Mouse (Mus musculus) ES-Bruce4 (cell line): ENCODE data around the gene Tnfaip8l2. TPM values are rescaled to one million over a fixed set of nuclear protein-coding genes. Genes with fewer than 3 reads are reported as not detected.

Source experiments
- H3K27ac ChIP-seq: 2 replicates; pipeline ENCODE4 v1.5.1; 2012; ENCODE audit warnings: low read length, inconsistent platforms; ENCODE audit not compliant: insufficient read depth
- H3K27me3 ChIP-seq: 2 replicates; pipeline ENCODE4 v1.6.1; 2012; ENCODE audit warnings: mild to moderate bottlenecking, low read length, inconsistent platforms; ENCODE audit not compliant: control insufficient read depth, poor library complexity, insufficient read depth, severe bottlenecking
- H3K36me3 ChIP-seq: 2 replicates; pipeline ENCODE4 v1.6.1; 2012; ENCODE audit warnings: inconsistent platforms, mild to moderate bottlenecking, low read length, moderate library complexity; ENCODE audit not compliant: control insufficient read depth, poor library complexity, insufficient read depth, severe bottlenecking
- H3K4me1 ChIP-seq: one replicate; pipeline ENCODE4 v1.8.1; 2011; ENCODE audit warnings: low read length; ENCODE audit not compliant: control insufficient read depth, insufficient read depth
- H3K4me3 ChIP-seq: 2 replicates; pipeline ENCODE4 v1.5.1; 2011; ENCODE audit warnings: low read depth, mild to moderate bottlenecking, low read length
- H3K9ac ChIP-seq: 2 replicates; pipeline ENCODE4 v1.6.1; 2012; ENCODE audit warnings: low read depth, mild to moderate bottlenecking, inconsistent platforms; ENCODE audit not compliant: poor library complexity, severe bottlenecking
- H3K9me3 ChIP-seq: replicated peaks from 2 replicates; pipeline ENCODE4 v1.6.1; 2012; ENCODE audit warnings: mild to moderate bottlenecking, low read length, inconsistent platforms; ENCODE audit not compliant: control insufficient read depth, poor library complexity, insufficient read depth, severe bottlenecking
- CTCF ChIP-seq: IDR thresholded peaks from one replicate; pipeline ENCODE4 v1.8.1; 2011; ENCODE audit warnings: low read depth, low read length
- EP300 ChIP-seq: IDR thresholded peaks from 2 replicates; pipeline ENCODE4 v1.6.1; 2011; ENCODE audit warnings: low read depth, low read length; ENCODE audit not compliant: insufficient read depth
- POLR2A ChIP-seq: IDR thresholded peaks from one replicate; pipeline ENCODE4 v1.8.1; 2011; ENCODE audit warnings: low read length; ENCODE audit not compliant: insufficient read depth
- polyA plus RNA-seq: library from polyadenylated mRNA; stranded (reverse); fragments of >200 nt; gene quantifications from 2 replicates; pipeline ENCODE4 v1.2.4, GENCODE M21; 2011; ENCODE audit warnings: low read depth; ENCODE audit not compliant: missing spikeins, insufficient read depth, insufficient read length

Tnfaip8l2 gene
- polyA plus RNA-seq, 1 experiment, result not detected

DNA sequence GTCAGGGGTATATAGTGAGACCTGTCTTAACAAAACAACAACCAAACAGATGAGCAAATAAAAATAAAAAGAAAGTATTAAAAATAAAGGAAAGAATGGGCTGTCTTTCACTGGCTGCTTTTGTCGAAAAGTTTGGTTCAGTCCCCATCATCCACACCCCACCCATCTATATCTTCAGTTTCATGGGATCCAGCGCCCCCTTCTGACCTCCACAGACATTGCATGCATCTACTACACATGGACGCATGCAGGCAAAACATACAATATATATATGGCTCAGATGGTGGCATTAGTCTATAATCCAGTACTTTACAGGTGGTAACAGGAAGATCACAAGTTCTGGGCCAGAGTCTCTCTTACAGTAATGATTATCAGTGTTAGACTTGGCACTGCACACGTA, 11.7 kb upstream of the Tnfaip8l2 start:
- peaks cover 2% of the 10 kb centered on the region for H3K4me1 ChIP-seq
- no peak overlapping the region for H3K4me3 ChIP-seq
- no peaks in the 10 kb centered on the region for H3K9me3 ChIP-seq
- H3K27me3 ChIP-seq, result no peaks in the 10 kb centered on the region
- no peaks in the 10 kb centered on the region for H3K36me3 ChIP-seq
- no peak for TF ChIP-seq EP300
- no peak for TF ChIP-seq POLR2A
- TF ChIP-seq CTCF, result peak; percentile 64
- H3K27ac ChIP-seq, result 0 out of 2 replicates have a peak overlapping the region, but pooled peaks have one; percentile 7
- H3K9ac ChIP-seq, result peak overlapping the region; percentile 12; the same call in 1 of the 2 replicates

DNA sequence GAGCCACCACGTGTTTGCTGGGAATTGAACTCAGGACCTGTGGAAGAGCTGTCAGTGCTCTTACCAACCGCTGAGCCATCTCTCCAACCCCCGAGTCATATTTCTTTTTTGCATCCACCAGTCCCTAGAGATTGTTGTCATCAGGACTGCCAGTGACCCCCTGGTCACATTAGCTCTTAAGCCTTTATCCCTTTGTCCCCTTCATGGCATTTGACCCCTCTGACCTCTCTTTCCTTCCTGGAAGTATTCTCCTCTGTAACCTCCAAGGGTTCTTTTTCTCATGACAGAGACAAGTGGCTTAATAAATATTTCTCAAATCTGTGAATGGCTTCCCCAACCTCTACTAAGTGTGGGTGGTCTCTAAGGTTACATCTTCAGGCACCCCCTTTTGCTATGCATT, 5.8 kb upstream of the Tnfaip8l2 start:
- no peaks in the 10 kb centered on the region for H3K9me3 ChIP-seq
- H3K9ac ChIP-seq, result no peak overlapping the region
- no peaks in the 10 kb centered on the region for H3K36me3 ChIP-seq
- H3K4me3 ChIP-seq, result no peak overlapping the region
- no peaks in the 10 kb centered on the region for H3K27me3 ChIP-seq
- TF ChIP-seq CTCF (no peak), POLR2A (no peak), EP300 (no peak)
- H3K4me1 ChIP-seq, result no peaks in the 10 kb centered on the region
- H3K27ac ChIP-seq, result no peak overlapping the region

DNA sequence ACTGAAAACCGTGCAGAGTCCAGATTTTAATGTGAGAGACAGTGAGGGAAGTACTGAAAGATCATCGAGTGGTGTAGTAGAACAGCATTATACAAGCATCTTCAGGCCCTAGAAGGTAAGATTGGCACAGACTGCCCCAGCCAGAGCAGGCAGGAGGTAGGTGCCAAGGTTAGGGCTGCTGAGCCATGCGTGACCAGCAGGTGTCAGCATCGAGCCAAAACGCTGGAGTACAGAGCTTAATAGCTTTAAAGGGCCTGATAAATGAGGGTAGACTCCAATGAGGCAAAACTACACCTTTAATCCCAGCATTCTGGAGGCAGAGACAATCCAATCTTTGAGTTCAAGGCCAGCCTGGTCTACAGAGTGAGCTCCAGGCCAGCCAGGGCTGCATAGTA, 454 bp upstream of the Tnfaip8l2 start:
- Histone ChIP-seq H3K36me3 (no peaks in the 10 kb centered on the region), H3K9ac (no peak overlapping the region), H3K27ac (no peak overlapping the region), H3K9me3 (no peaks in the 10 kb centered on the region), H3K27me3 (no peaks in the 10 kb centered on the region), H3K4me3 (no peak overlapping the region), H3K4me1 (peaks cover 2% of the 10 kb centered on the region)
- TF ChIP-seq CTCF (peak; percentile 97), POLR2A (no peak)

DNA sequence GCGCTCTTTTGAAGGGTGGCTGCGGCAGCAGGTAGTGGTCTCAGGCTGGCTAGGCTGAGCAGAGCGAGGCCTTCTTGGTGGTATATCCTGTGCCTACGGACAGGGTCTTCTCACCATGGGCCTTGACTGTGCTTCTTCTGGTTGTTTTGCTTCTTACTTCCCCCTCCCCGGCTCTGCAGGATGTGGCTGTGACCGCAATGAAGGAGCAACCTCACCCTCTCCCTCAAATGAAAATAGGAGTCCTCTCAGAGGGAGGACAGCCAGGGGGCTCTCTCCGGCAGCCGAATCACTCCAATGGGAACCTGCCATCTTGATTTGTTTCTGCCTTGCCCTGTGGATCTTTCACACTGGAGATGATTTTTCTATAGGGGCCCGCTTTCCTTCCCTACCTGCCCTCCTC, 686 bp downstream of the Tnfaip8l2 start:
- H3K9ac ChIP-seq, result no peak overlapping the region
- no peak overlapping the region for H3K27ac ChIP-seq
- no peaks in the 10 kb centered on the region for H3K36me3 ChIP-seq
- no peaks in the 10 kb centered on the region for H3K27me3 ChIP-seq
- H3K4me1 ChIP-seq, result peaks cover 2% of the 10 kb centered on the region
- no peaks in the 10 kb centered on the region for H3K9me3 ChIP-seq
- H3K4me3 ChIP-seq, result no peak overlapping the region
- no peak for TF ChIP-seq POLR2A
- no peak for TF ChIP-seq EP300
- no peak for TF ChIP-seq CTCF

DNA sequence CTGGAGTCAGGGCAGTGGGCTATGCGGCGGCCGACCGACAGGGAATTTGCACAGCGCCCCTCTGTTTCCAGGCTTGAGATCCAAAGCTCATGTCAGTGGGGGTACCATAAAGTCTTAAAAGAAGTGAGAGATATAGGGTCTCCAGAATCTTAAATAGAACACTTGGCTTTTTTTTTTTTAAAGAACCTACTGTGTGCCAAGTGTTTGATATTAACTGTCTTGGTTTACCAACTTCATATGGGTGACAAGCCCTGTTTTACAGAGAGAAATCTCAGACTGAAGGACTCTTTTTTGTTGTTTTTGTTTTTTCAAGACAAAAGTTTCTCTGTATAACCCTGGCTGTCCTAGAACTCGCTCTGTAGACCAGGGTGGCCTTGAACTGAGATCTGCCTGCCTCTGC, 1.4 kb downstream of the Tnfaip8l2 start:
- no peaks in the 10 kb centered on the region for H3K27me3 ChIP-seq
- no peak for TF ChIP-seq EP300
- no peak for TF ChIP-seq CTCF
- no peak for TF ChIP-seq POLR2A
- H3K9ac ChIP-seq, result peak overlapping the region; percentile 19; the same call in 1 of the 2 replicates
- no peak overlapping the region for H3K27ac ChIP-seq
- peaks cover 2% of the 10 kb centered on the region for H3K4me1 ChIP-seq
- peak overlapping the region; percentile 32 for H3K4me3 ChIP-seq
- no peaks in the 10 kb centered on the region for H3K36me3 ChIP-seq
- H3K9me3 ChIP-seq, result no peaks in the 10 kb centered on the region

DNA sequence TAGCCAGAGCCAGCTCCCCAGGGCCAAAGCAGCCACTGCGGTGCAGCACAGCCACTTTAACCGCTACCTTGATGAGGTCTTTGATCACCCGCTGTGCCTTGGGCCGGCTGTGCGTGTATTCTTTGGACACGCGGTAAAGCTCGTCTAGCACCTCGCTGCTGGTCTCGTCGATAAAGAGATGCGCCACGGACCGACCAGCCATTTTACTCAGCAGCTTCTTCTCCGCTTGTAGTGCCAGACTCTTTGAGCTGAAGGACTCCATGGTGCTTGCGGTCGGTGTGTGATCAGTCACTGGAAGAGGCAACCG, 1.9 kb downstream of the Tnfaip8l2 start:
- H3K9ac ChIP-seq, result peak overlapping the region; percentile 19; the same call in 1 of the 2 replicates
- H3K4me1 ChIP-seq, result peaks cover 2% of the 10 kb centered on the region
- H3K36me3 ChIP-seq, result no peaks in the 10 kb centered on the region
- TF ChIP-seq CTCF, result no peak
- no peak for TF ChIP-seq POLR2A
- no peak for TF ChIP-seq EP300
- H3K4me3 ChIP-seq, result peak overlapping the region; percentile 32
- H3K9me3 ChIP-seq, result no peaks in the 10 kb centered on the region
- no peaks in the 10 kb centered on the region for H3K27me3 ChIP-seq
- H3K27ac ChIP-seq, result no peak overlapping the region
